Mouse (Mus musculus) E14TG2a.4 (cell line): ENCODE data around the gene Fars2.

Source experiments
- H3K27me3 ChIP-seq: 2 replicates; pipeline ENCODE4 v1.6.1; 2014; ENCODE audit warnings: low read length, control low read depth; ENCODE audit not compliant: insufficient read depth
- H3K36me3 ChIP-seq: 2 replicates; pipeline ENCODE4 v1.6.1; 2014; ENCODE audit warnings: low read length, control low read depth; ENCODE audit not compliant: insufficient read depth
- H3K4me1 ChIP-seq: replicated peaks from 2 replicates; pipeline ENCODE4 v1.6.1; 2014; ENCODE audit warnings: low read depth, low read length, control low read depth
- H3K4me3 ChIP-seq: replicated peaks from 2 replicates; pipeline ENCODE4 v1.5.1; 2014; ENCODE audit warnings: mild to moderate bottlenecking, low read length
- H3K9me3 ChIP-seq: 2 replicates; pipeline ENCODE4 v1.6.1; 2014; ENCODE audit warnings: low read length, control low read depth
- CTCF ChIP-seq: conservative IDR thresholded peaks from 2 replicates; pipeline ENCODE4 v1.5.1; 2014; ENCODE audit warnings: low read length
- NANOG ChIP-seq: IDR thresholded peaks from 2 replicates; pipeline ENCODE4 v1.6.1; 2014; ENCODE audit warnings: borderline replicate concordance, low read length, mixed read lengths
- POU5F1 ChIP-seq: IDR thresholded peaks from 2 replicates; pipeline ENCODE4 v1.6.1; 2014; ENCODE audit warnings: low read length, borderline replicate concordance

Fars2 gene

DNA sequence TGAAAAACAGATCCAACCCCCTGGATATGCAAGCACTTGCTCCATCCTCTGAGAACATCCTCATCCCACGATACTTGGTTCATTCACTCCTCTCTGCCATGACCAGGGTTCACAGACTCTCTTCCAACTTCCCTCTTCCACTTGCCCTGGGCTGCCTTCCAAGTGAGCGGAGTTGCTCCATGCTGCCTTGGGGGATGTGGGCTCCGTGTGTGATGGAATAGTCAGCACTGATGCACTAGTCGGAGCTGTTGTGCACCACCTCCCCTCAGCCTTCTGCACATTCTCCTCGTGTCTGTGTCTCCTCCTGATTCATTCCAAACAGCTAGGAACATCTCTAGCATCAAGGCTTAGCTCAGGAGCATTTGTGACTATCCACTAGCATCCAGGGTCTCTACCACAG, 389.1 kb downstream of the Fars2 start:
- Histone ChIP-seq H3K4me1 (no peaks in the 10 kb centered on the region), H3K4me3 (no peak overlapping the region), H3K27me3 (no peaks in the 10 kb centered on the region), H3K9me3 (no peaks in the 10 kb centered on the region), H3K36me3 (no peaks in the 10 kb centered on the region)
- TF ChIP-seq NANOG, result no peak
- TF ChIP-seq POU5F1, result no peak
- TF ChIP-seq CTCF, result no peak

DNA sequence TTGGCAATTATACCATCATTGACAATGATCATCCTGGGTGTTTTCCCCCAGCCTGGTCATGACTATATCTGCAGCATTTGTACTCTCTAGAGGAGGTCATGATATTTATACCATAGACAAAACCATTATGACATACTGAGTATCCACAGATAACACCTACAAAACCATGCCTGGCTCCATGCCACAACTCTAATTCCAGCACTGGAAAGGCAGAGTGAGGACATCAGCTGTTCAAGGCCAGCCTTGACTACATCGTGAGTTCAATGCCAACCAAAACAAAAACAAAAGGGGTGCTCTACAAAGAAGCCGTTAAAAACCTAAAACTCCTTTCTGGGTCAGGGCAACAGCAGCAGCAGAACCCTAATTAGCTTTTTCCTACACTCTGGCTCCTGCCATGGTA, 392.9 kb downstream of the Fars2 start:
- peaks cover 21% of the 10 kb centered on the region for H3K4me1 ChIP-seq
- TF ChIP-seq NANOG (no peak), CTCF (no peak), POU5F1 (no peak)
- no peaks in the 10 kb centered on the region for H3K36me3 ChIP-seq
- H3K4me3 ChIP-seq, result no peak overlapping the region
- no peaks in the 10 kb centered on the region for H3K9me3 ChIP-seq
- H3K27me3 ChIP-seq, result no peaks in the 10 kb centered on the region

DNA sequence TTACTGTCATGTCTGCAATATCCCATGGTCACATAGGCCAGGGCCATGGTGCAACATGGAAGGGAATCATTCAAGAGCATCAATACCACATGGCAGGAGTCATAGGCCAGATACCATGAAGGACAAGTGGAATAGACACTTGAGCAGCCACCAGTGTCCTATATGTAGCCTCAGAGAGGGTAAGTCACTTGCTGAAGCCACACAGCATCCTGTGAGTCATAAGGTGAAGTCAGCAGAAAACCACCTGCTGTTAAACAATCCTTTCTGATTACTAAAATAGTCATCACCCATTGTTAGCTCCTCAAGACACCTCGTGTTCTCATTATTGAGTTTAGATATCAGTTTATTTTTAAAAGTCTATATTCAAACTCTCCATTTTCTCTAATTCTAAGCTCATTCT, 395.9 kb downstream of the Fars2 start:
- H3K4me3 ChIP-seq, result no peak overlapping the region
- H3K4me1 ChIP-seq, result peaks cover 27% of the 10 kb centered on the region
- H3K36me3 ChIP-seq, result no peaks in the 10 kb centered on the region
- TF ChIP-seq NANOG (no peak), CTCF (no peak), POU5F1 (no peak)
- no peaks in the 10 kb centered on the region for H3K27me3 ChIP-seq
- no peaks in the 10 kb centered on the region for H3K9me3 ChIP-seq

DNA sequence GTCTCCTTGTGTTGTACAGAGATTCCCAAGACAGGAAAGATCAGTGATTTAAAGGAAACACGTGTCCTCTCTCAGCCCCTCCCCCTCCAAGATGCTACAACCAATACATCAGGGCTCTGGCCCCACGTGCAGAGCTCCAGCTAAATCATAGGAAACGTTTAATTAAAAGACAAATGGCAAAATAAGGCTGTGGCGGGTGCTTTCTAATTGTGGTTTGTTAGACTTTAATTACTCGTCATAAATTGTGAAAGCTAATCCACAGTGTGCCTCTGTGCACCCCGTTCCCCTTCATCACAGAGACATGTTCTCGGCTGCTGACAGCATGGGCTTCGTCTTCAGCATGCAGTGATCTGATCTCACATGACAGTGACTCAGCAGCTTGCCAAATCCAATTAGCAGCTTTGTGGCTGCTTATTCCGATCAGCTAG, 400.9 kb downstream of the Fars2 start:
- Histone ChIP-seq H3K9me3 (no peaks in the 10 kb centered on the region), H3K4me3 (no peak overlapping the region), H3K36me3 (no peaks in the 10 kb centered on the region), H3K4me1 (peaks cover 25% of the 10 kb centered on the region), H3K27me3 (no peaks in the 10 kb centered on the region)
- no peak for TF ChIP-seq CTCF
- no peak for TF ChIP-seq NANOG
- TF ChIP-seq POU5F1, result no peak

DNA sequence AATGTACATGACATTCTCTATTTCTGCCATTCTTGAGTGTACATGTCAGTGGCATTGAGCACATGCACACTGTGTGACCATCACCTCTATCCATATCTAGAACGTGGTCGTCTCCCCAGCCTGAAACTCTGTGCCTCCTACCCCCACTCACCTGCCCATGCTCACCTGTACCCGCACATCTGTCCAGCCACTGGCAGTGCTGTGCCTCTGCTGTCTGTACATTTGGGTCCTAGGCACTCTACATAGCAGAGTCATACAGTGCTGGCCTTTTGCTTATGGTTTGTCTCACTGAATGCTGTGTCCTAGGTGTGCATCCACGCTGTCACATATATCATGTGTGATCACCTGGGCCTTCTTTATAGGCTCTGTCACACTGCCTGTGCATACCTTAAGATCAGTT, 410.5 kb downstream of the Fars2 start:
- H3K9me3 ChIP-seq, result no peaks in the 10 kb centered on the region
- H3K4me3 ChIP-seq, result no peak overlapping the region
- no peaks in the 10 kb centered on the region for H3K4me1 ChIP-seq
- H3K27me3 ChIP-seq, result no peaks in the 10 kb centered on the region
- H3K36me3 ChIP-seq, result no peaks in the 10 kb centered on the region
- TF ChIP-seq POU5F1 (no peak), NANOG (no peak), CTCF (no peak)

DNA sequence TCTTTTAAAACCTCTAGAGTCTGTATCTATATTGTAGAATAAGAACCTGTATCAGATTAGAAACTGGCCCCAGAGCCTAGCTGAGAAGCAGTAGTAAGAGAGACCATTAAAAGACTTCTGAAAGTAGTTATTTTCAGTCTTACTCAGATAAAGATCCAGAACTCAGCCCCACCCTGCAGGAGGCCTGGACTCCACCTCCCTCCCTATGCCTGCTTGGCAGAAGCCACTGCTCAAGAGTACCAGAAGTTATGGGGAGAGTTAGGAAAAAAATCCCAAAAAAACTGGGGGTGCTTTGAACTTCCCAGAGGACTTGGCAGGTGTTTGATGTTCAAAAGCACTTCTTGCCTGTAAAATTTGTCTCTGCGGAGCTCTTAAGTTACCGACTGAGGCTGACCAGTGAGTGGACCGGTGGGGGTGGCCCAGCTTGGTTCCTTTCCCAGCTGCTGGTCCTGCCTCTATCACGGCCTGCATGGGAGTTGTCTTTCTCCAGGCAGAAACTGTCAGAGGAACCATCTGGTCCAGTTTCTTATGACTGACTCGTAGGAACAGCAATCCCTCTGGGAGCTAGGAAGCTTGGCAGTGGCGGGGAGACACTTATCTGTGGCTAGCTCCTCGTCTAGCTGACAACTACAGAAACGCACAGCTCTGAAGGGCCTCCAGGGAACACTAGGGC, 411.1 kb downstream of the Fars2 start:
- Histone ChIP-seq H3K36me3 (no peaks in the 10 kb centered on the region), H3K27me3 (no peaks in the 10 kb centered on the region), H3K4me3 (no peak overlapping the region), H3K9me3 (no peaks in the 10 kb centered on the region), H3K4me1 (no peaks in the 10 kb centered on the region)
- TF ChIP-seq POU5F1 (no peak), NANOG (no peak), CTCF (no peak)

DNA sequence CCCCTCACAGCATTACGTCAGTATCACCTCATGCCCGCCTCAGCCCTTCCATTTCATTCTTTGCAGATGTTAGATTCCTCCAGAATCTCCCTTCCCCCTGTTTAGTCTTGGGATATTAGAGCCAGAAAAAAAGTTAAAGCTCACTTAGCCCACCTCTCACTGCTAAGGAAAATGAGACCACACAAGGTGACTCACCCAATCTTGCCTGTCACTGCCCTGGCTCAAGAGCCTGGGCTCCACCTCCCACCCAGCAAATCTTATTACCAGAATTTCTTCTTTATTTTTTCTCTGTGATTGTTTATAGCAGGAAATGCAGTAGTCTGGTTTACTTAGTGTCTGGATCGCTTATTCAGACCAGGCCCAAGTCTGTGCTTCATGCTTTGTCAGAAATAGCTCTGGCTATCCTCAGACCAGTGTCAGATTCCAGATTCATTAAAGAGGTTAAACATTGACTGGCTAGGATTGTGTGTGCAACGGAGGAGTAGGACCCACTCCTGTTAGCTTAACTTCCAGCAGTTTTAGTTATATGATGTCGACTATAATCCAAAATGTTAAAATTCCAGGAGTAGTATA, 412.3 kb downstream of the Fars2 start:
- H3K4me1 ChIP-seq, result no peaks in the 10 kb centered on the region
- TF ChIP-seq CTCF (no peak), NANOG (no peak), POU5F1 (no peak)
- no peaks in the 10 kb centered on the region for H3K36me3 ChIP-seq
- H3K27me3 ChIP-seq, result no peaks in the 10 kb centered on the region
- H3K4me3 ChIP-seq, result no peak overlapping the region
- H3K9me3 ChIP-seq, result no peaks in the 10 kb centered on the region

DNA sequence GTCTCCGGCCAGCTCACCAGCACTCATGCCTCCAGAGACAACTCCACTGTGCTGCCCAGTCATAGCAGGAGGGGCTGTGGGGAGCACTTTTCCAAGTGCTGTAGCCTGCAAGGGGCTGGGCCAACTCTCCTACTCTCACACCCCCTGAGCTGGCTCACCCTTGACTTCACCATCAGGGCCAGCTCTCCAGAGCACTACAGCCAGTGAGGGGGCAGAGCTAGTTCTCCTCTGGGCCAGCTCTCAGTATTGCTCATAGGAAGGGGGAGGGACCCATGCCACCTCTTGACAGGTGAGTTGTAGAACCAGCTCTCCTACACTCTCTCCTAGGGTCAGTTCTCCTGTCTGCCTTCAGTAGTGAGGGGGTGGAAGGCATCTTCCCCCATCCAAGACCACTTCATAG, 413.6 kb downstream of the Fars2 start:
- Histone ChIP-seq H3K4me1 (no peaks in the 10 kb centered on the region), H3K9me3 (no peaks in the 10 kb centered on the region), H3K27me3 (no peaks in the 10 kb centered on the region), H3K36me3 (no peaks in the 10 kb centered on the region), H3K4me3 (no peak overlapping the region)
- TF ChIP-seq CTCF (no peak), NANOG (no peak), POU5F1 (no peak)

DNA sequence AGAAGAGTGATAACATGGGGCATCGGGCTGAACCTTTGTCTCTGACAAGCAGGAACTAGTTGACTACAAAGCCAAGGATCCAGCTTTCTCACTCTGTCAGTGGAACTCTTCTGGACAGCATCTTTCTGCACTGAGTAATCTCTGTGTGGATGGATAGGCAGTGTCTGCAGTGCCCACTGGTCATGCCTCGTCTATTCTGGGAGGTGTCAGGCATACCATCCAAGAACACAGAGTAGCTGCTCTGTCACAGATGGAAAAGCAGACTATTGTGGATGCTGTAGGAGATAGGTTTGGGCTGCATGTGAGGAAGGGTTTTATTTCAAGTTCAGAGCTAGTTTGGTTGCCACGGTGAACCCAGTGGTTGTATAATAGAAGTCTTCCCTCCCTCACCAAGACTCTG, 414.7 kb downstream of the Fars2 start:
- Histone ChIP-seq H3K27me3 (no peaks in the 10 kb centered on the region), H3K9me3 (no peaks in the 10 kb centered on the region), H3K36me3 (no peaks in the 10 kb centered on the region), H3K4me1 (no peaks in the 10 kb centered on the region), H3K4me3 (no peak overlapping the region)
- TF ChIP-seq NANOG (no peak), CTCF (no peak), POU5F1 (no peak)
